Mouse (Mus musculus) skeletal muscle tissue, adult 2 months (tissue): ENCODE results near the gene Tfap2c.

Experiments
- DNase-seq: peaks from one replicate; pipeline ENCODE4 v3.0.0-alpha.2; 2012; ENCODE audit warnings: low read depth, low spot score

The Tfap2c gene

DNA sequence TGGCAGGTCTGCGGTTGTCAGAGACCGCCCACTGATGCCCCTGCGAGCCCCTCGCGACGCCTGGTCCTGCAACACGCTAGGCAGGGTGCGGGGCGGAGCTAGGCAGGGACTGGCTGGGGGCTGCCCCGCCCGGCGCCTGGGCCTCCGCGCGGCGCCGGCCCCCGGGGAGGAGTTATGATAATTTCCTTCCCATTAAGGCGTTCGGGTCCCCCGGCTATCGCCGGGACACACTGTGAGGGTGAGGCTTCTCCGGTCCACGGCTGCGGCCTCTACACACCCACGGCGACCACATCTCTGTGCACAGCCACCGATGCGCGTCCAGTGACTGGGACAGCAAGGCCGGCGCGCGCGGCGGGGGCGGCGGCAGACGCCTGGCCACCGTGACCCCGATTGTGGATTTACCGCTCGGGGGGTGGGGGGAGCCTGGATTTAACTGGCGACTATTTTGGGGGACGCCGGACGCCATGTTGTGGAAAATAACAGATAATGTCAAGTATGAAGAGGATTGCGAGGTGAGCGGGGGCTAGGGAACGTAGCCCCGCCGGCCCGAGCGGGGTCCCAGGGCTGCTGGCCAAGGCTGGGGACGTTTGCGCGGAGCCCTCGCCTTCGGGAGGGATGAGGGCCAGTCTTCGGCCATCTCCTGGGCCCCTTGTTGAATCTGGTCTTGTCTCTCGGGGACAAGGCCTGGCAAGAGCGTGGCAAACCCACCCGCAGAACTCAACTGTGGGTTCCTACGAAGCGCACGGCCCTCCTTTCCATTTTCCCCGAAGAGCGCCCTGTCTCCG lies at the start of gene Tfap2c:
Gene Tfap2c (plus strand): TSS at position 223 of the 785 bp plus-strand sequence.
- DNase-seq, result no peak

- DNase-seq, result no peak
Observed at GRCm38 (mm10) chr2:172500752-172501316, 48.6 kb upstream of the Tfap2c start.

DNA sequence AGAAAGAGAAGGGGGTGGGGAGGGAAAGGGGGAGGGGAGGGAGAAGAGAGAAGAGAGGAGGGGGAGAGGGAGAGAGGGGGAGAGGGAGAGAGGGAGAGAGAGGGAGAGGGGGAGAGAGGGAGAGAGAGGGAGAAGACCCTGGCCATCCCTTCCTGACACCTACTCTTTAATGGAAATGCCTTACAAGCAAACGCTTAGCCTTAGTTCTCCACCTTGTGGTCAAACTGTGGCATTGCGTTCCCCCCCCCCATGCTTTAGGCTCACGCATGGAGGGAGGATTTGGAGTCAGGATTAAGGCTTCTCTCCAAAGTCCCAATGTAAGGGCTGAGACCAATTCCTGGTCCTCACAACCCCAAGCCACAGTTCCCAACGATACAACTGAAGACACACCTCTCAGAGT lies 48.1 kb upstream of the Tfap2c start:
- peak; percentile 24 for DNase-seq

GRCm38 (mm10) chr2:172502168-172502567 lies 47.2 kb upstream of the Tfap2c start:
- DNase-seq, result no peak

DNA sequence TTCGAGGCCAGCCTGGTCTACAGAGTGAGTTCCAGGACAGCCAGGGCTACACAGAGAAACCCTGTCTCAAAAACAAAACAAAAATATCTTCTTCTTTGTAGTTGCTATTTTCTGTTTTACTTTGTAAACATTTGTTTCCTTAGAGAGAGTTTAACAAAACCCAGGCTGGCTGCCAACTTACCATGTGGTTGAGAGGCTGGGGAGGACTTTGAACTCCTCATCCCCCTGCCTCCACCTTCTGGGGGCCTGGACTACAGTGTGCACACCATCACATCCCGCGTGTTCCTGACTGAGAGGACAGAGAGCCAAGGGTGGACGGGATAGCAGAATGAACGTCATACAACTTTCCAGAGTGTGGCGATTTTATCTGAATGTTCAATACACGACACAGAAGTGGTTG lies 43.3 kb upstream of the Tfap2c start:
- no peak for DNase-seq

GRCm38 (mm10) chr2:172510056-172510712 lies 39.2 kb upstream of the Tfap2c start:
- no peak for DNase-seq

DNA sequence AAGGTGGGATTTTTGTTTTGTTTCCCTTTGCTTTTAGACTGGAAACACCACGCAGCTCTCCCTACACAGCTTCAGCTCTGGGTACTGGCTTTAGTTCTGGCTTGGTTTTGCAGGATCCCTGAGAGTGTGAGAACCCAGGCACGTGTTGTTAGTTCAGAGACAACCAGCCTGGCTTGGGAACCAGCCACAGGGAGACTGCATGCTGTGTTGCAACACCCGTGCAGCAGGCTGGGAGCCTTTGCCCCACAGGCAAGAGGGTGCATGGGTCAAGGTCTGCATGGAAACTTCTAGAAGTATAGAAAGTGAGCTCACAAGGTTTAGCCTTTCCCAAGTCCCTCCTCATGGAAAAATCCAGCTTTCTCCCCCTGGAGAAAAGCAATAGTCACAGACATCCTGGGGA lies 38.5 kb upstream of the Tfap2c start:
- DNase-seq, result no peak

GRCm38 (mm10) chr2:172516407-172516992 lies 32.9 kb upstream of the Tfap2c start:
- DNase-seq, result no peak

GRCm38 (mm10) chr2:172520616-172521371 lies 28.6 kb upstream of the Tfap2c start:
- no peak for DNase-seq

DNA sequence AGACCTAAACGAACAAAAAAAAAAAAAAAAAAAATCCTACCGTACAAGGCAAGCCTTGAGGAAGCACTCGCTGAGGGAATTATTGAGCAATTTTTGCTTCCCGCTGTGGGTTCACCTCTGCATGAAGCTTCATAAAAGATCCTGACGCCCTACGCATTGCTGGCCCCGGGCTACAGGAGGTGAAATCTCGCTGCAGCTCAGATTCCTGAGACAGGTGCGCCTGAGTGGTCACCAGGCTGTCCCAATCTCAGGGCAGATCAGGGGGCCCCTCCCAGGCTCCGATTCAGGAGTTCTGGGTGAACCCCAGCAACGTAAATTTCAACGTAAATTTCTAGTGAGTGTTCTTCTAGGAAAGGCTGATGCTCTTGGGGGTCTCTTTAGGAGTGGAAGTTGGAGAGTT lies 26.9 kb upstream of the Tfap2c start:
- no peak for DNase-seq

- no peak for DNase-seq
Observed at GRCm38 (mm10) chr2:172527175-172527574, 22.2 kb upstream of the Tfap2c start.

- no peak for DNase-seq
Observed at GRCm38 (mm10) chr2:172543987-172544386, 5.4 kb upstream of the Tfap2c start.

DNA sequence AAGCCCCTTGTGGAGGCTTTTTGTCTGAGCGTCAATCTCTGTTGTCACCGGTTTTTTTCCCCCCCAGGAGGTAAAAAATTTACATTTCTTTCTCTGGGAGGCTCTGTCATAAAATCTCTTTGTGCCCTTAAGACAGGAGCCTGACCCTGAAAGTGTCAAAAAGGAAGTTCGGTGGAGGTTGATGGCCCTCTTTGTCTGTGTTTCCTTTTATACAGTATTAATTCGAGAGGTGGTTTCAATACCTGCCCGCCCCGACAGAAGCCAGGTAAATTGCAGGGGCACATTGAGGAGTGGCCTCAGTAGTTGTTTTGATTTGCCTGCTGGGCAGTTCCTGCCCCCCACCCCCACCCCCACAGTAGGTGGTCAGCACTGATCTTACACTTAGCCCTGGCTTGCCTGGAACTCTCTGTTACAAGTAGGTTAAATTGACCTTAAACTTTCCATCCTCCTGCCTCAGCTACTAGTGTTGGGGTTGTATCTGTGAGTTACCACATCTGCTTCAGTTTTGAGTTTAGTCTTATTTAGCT lies 4.7 kb upstream of the Tfap2c start:
- DNase-seq, result no peak

- DNase-seq, result no peak
Observed at GRCm38 (mm10) chr2:172545592-172546235, 3.7 kb upstream of the Tfap2c start.

- DNase-seq, result no peak
Observed at GRCm38 (mm10) chr2:172546551-172546950, 2.8 kb upstream of the Tfap2c start.

DNA sequence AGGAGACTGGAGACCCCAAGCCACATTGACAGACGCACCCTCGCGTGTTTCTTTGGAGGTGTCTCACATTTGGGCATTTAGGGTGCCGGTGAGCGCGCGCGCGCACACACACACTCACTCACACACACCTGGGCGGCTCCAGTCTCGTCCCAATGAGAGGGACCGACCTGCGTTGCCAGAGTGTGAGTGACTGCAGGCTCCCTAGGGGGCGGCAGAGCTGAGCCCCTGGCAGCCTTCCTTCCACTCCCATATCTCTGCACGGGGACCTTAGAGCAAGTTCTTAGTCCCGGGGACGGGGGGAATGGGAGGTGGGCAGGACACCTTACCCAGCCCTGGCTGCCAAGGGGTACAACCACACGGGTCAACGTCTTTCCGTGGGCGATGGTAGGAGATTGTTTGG lies 2.3 kb upstream of the Tfap2c start:
- DNase-seq, result no peak

DNA sequence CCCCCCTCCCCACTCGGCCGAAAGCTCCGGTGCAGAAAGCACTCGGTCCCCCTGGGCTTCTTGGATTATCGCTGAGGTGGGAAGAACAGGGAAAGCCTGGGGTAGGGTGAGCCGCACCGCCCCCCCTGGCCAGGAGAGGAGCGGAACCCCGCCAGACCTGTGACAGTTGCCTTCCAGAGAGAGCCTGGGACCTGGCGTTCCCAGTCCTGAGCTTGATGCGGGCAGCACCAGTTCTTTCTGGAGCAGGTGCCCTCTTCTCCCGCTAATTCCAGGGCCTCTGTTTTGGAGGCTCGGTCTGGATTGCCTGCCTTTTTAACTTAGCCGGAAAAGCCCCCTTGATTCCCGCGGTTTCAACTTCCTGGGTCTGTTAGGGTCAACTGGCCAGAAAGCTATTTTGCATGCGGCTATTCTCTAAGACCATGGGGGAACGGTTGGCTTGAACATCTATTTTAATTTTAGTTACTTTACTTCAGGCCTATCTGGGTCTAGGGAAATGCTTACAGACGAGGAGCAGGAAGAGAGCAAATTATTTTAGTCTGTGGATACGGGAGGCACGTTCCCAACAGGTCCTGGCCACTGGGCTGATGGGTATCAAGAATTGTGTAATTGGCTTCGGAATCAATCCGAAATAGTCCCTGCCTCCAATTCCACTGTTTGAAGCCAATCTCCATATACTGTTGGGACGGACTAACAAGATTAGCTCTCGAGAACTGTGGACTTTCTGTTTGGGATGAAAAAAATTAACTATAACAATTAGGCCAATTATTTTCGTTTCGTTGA lies 1.4 kb upstream of the Tfap2c start:
- no peak for DNase-seq

- DNase-seq, result no peak
Observed at GRCm38 (mm10) chr2:172548672-172549255, 629 bp upstream of the Tfap2c start.

DNA sequence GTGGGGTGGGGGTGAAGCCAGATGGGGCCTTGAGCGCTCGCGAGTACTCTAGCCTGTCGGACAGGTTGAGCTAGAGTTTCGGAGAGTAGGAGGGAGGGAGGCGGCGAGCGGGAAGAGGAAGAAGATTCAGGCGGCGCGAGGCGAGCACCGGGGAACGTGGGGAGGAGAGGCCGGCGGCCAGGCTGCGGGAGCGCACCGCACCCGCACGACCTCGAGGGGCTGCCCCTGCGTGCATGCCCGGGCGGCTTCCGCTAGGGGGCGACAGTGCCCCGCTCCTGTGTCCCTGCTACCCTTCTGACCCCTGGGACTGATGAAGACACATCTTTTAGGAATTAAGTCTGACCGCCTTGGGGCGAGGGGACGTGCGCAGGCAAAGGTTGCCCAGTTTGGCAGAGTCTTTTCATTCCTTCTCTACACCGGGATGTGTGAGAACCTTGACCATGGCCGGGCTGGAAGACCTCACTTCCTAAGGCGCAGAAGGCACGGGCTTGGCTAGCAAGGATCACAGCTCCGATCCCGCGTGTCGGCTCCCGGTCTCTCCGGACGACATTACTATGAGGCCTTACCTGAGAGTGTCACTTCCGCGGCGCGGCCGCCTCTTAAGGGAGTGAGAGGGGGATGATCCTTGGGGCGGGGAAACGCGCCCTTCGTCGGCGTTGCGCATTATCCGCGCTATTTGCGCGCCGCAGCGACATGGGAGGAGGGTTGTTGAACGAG lies 1.1 kb downstream of the Tfap2c start:
- DNase-seq, result no peak
